Mouse (Mus musculus): ENCODE results near the gene Rarb.

The Rarb gene

DNA sequence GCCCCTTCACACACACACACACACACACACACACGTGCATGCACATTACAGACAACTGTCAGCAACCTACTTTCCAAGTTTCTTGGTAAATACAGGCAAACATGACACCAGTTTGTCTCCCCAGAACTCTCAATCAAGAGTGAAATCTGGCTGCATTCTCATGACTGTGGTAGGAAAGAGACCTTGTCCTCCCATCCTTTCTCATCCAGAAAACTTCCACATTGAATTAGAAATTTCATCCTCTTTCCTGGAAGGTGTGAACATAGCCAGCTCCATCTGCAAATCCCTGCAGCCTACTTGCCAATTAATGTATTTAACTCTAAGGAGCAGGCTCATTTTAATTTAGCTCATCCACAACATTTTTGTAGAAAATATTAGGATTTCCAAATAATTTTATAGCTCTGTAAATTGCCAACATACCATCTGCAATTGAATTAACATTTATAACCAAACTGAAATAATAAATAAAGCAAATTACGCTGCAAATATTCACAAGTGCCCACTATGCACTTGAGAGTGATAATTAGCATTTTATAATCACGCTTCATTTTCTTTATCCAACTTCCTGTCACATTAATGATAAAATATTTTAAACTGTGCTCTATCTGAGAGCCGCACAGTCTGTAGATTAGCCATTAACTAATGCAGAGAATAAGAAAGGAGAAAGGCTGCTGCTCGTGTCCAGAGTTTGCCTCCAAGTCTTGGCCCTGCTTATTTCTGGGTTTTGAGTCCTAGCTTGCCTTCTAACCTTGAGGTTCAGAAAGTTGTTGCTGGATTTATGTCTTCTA lies 293.6 kb downstream of the Rarb start:
- no peak for DNase-seq

DNA sequence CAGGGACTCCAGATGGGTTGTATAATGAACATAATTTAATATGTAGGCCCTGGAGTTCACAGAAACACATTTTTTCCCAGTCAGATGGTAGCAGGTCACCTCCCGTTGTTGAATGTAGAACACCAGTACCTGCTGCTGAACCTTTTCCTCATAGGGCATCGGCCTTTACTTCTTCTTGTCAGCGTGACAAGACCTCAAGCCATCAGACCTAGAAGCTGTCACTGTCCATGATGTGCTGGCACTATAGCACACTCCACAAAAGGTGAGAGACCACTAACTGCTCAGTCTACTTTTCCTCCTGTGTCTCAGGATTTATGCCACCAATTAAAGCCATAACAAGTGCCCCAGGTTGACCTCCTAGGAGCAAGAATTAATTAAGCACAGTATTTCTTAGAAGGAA lies 296.1 kb downstream of the Rarb start:
- DNase-seq: no peak

DNA sequence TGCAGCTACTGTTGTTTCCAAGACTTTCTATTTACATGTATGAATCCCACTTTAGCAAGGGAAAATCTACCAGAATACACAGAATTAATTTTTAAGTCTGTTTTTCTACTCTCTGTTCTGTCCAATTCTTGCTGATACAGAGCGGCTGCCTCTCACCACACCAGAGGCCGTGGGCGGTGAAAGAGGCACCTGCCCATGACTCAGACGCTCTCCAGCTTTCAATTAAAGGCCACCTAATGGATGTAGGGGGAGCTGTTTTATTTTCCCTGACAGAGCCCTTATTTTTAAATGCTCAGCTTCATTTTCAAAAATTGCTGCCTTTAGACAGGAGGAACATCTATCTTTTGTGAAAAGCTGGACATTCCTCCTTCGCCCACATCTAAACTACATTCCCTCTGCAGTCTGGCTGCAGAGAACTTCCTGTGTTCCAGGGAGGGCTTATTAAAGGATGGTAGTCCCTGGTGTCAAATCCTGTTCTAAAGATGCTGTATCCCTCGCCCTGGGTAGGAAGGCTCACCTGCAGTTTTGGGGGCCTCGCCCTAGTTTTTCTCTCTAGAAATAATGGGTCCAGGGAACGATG lies 299.3 kb downstream of the Rarb start:
- DNase-seq: no peak

- no peak for DNase-seq
Measured at GRCm38 (mm10) chr14:16517958-16518357, 301.0 kb downstream of the Rarb start.

DNA sequence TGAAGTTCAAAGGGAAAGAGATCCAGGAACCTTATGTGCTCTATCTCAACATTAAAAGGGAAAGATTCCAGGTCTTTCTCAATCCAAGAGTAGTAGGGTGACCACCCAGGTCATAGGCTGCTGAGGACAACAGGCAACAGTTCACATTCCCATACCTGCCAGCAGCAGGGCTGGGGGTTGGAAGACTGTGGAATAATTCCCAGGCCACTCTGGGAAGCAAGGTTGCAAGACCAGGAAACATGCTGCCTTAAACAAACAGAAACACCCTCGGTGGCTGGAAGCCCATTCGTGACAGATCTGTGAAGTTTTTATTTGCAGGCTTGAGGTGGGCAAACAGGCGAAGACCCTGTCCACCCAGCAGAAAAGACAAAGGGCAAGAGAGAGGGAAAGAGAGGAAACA lies 303.2 kb downstream of the Rarb start:
- no peak for DNase-seq

DNA sequence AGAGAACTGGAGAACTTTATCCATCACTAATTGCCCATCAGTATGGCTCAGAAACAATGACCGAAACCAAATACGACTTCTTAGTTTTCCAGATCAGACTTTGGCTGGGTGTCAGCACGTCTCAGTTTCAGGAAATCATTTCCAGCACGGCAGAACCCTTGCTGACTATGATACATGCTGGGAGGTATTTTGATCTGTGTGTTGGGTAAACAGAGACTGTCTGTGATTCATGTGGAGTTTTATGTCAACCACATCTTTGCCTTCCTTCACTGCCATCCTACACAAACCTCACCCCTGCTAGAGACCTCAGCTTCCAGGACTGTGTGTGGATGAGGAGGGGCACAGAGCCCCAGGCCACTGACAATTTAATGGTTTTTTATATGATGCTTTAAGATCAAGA lies 308.4 kb downstream of the Rarb start:
- DNase-seq: no peak

GRCm38 (mm10) chr14:16509825-16510224 lies 309.1 kb downstream of the Rarb start:
- no peak for DNase-seq

- no peak for DNase-seq
Measured at GRCm38 (mm10) chr14:16508760-16509159, 310.2 kb downstream of the Rarb start.

- no peak for DNase-seq
Measured at GRCm38 (mm10) chr14:16497226-16497661, 321.7 kb downstream of the Rarb start.

GRCm38 (mm10) chr14:16483656-16484380 lies 335.1 kb downstream of the Rarb start:
- no peak for DNase-seq

GRCm38 (mm10) chr14:16480621-16481020 lies 338.3 kb downstream of the Rarb start:
- DNase-seq: no peak

DNA sequence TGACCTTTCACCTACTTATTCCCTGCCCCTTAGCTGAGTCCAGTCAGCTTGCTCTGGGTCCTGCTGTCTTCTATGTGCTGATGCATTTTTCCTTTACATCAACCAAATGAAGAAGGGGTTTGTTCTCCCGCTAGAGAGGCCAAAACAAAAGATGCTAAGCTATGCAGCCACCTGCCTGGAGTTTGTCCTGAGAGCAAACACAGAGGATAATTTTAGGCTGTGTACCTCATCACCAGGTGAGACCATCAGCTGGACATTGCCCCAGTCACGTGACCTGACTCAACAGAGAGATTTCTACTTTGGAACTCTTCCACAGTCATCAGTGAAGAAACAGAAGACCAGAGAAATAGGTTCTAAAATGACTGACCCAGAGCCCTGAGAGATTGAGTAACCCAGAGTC lies 339.4 kb downstream of the Rarb start:
- DNase-seq: no peak

GRCm38 (mm10) chr14:16478606-16479323 lies 340.2 kb downstream of the Rarb start:
- no peak for DNase-seq

DNA sequence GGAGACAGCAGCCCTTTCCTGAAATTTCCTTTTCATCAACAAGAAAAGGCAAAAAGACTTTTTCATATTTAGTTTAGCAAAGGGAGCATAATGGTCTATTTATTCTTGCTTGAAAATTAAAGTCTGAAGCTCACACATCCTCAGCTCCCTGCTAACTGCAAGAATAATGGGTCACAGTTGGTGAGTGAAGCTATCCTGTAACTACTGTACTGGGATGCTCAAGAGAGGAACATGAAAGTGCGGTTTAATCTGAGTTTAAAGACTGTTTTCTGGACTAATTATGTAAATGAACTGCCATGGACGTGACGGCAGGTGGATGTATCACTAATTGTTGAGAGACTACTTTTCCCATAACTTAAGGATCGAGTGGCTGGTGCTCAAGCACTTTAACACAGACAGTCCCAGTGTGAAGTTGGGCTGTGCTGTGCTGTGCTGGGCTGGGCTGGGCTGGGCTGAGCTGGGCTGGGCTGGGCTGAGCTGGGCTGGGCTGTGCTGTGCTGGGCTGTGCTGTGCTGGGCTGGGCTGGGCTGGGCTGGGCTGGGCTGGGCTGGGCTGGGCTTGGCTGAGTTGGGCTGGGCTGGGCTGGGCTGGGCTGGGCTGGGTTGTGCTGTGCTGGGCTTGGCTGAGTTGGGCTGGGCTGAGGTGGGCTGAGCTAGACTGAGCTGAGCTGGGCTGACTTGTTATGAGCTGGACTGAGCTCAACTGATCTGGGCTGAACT lies 370.5 kb downstream of the Rarb start:
- no peak for DNase-seq

DNA sequence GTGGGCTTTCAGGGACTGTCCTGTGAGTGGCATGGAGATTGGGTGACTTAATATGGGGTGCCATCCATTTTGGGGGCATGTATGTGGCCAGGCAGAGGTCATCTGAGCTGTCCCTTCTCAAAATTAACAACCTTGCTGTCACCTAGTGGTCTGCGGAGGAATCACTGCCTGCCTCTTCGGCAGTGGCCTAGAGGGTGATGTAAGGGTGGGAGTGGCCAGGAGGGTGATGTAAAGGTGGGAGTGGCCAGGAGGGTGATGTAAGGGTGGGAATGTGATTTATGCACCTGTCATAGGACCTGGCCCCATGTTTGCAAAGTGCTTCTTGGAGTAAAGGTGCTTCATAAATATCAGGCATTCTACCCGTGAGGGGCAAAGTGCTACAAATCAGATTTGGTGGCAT lies 371.4 kb downstream of the Rarb start:
- peak in 1 of 2 experiments; percentile 17 for DNase-seq

GRCm38 (mm10) chr14:16444859-16445258 lies 374.1 kb downstream of the Rarb start:
- no peak for DNase-seq

- no peak for DNase-seq
Measured at GRCm38 (mm10) chr14:16439385-16440126, 379.4 kb downstream of the Rarb start.

DNA sequence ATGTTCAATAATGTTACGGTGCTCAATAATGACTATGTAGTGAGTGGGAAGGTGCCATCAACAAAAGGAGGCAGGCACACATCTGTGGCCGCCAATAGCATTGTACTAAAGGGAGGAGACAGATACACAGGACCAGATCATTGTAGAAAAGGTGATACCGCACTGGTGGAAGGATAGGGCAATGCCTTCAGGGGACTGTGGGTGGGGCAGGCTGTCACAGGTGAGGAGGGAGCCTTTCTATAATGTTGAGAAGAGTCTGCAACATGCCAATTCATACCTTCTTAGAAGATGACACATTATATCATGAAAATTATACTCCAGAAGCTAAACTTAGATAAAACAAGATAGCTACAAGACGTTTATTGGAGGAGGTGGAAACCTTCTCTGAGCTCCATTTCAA lies 381.6 kb downstream of the Rarb start:
- no peak for DNase-seq

- DNase-seq: peak; percentile 26 to 31
Measured at GRCm38 (mm10) chr14:16434396-16435171, 384.4 kb downstream of the Rarb start.

GRCm38 (mm10) chr14:16433206-16433605 lies 385.8 kb downstream of the Rarb start:
- no peak for DNase-seq

DNA sequence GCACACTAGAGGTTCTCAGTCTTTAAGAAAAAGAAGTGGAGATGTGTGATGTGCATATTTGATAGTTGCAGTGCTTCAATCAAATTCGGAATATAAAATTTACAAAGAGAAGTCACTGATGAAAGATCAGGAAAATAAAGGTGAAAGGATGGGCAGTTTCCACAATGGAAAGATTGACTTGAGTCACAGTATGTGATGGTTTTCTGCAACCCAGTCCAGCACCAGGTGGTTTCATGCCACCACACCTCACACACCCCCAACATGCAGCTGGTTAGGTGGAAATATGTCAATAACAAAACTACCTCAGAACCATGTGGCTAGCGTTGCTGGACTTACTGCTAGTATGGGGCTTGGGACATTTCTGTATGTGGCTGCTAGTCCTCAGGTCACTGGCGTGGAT lies 386.4 kb downstream of the Rarb start:
- DNase-seq: no peak
